Mouse (Mus musculus): ENCODE data around the gene N4bp2l2.

- TF ChIP-seq CTCF (conservative IDR thresholded peaks at IDR 0.05; ENCODE audit: low read length) (no peak), NANOG (IDR thresholded peaks at IDR 0.05; ENCODE audit: borderline replicate concordance, low read length) (no peak)
Measured at GRCm38 (mm10) chr5:150611136-150611535, 54.8 kb downstream of the N4bp2l2 start.
